Mouse (Mus musculus) forebrain, embryonic 15.5 days (tissue): ENCODE measurements around the gene Il5. TPM values are rescaled to one million over a fixed set of nuclear protein-coding genes. Genes with fewer than 3 reads are reported as not detected.

ENCODE experiments used
- microRNA-seq: library from miRNA; unstranded; fragments of <30 nt; microRNA quantifications from one replicate; pipeline ENCODE4, GENCODE M21; 2016
- polyA plus RNA-seq: library from polyadenylated mRNA; unstranded; fragments of >200 nt; fragmentation: Nextera tagmentation; extraction: Ambion mirVana; gene quantifications from 2 replicates; pipeline ENCODE4 v1.2.1, GENCODE M21; 2015

The Il5 gene
- polyA plus RNA-seq, 1 experiment from 2014 or later: not detected

Small RNA genes lying within 50 kb of the gene (microRNA-seq; reads per million reads assigned to microRNA genes)
- gene Mir7671: not detected

Other genes starting within 250 kb of the Il5 start
- 0.50 TPM in 1 of 2 replicates, not detected in the other for gene Gm9945, start 240.6 kb upstream of the Il5 start, polyA plus RNA-seq
- gene Sowaha, start 240.5 kb upstream of the Il5 start, polyA plus RNA-seq: 1.8 and 1.9 TPM in 2 replicates
- 21.6 and 23.1 TPM in 2 replicates for gene Sept8, start 201.5 kb upstream of the Il5 start, polyA plus RNA-seq
- gene Kif3a, start 153.4 kb upstream of the Il5 start, polyA plus RNA-seq: 262 and 280 TPM in 2 replicates
- 3.9 and 4.3 TPM in 2 replicates for gene Il4, start 102.1 kb upstream of the Il5 start, polyA plus RNA-seq
- not detected in 2 replicates for gene Il13, start 86.1 kb upstream of the Il5 start, polyA plus RNA-seq
- gene Rad50, start 13.5 kb upstream of the Il5 start, polyA plus RNA-seq: 14.0 and 15.2 TPM in 2 replicates
- gene Irf1, start 49.2 kb downstream of the Il5 start, polyA plus RNA-seq: 2.9 and 3.3 TPM in 2 replicates
- gene Gm17334, start 52.4 kb downstream of the Il5 start, polyA plus RNA-seq: not detected in 2 replicates
- 0.28 TPM in 1 of 2 replicates, not detected in the other for gene Gm12216, start 138.5 kb downstream of the Il5 start, polyA plus RNA-seq
- 10.2 and 10.9 TPM in 2 replicates for gene Slc22a5, start 170.9 kb downstream of the Il5 start, polyA plus RNA-seq